Mouse (Mus musculus) megakaryocyte, embryonic 14.5 days (primary cell): ENCODE data around the gene Scube3.

Experiments used
- FLI1 ChIP-seq: IDR thresholded peaks from 2 replicates; pipeline ENCODE4 v1.6.1; 2012; ENCODE audit warnings: low read length, inconsistent platforms, mixed read lengths
- GATA1 ChIP-seq: IDR thresholded peaks from 3 replicates; pipeline ENCODE4 v1.6.1; 2012; ENCODE audit warnings: mixed read lengths, low read length, inconsistent platforms, borderline replicate concordance

DNA sequence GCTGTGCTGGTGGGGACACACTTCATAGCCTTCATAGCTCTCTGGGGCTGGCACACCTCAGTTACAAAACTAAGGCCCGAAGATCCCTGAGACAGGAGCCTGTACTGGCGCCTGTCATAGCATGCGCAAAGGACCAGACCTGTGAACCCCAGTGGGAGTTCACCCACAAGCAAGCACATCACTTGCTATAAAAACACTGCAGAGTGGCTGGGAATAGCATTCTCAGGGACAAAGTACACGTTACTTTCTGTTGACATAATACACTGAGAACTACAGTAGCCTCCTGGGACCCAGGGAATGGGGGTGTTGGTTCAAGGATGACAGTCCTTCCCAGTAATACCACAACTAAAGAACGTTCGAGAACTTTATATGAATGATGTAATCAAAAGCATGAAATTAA lies 11.2 kb downstream of the Scube3 start:
- TF ChIP-seq FLI1: no peak
- TF ChIP-seq GATA1: no peak
